Mouse (Mus musculus) CH12.LX (cell line): ENCODE measurements at regions not wholly inside any gene's neighbourhood (a gene's known extent, or its start where the extent isn't known, plus 50 kb on each side); places are given as distances from the start of the nearest gene placed in this dataset.

Experiments
- E2F4 ChIP-seq: IDR thresholded peaks from 2 replicates; pipeline ENCODE4 v1.6.1; 2011; ENCODE audit warnings: low read depth, low read length, improper control_type of control experiment; ENCODE audit not compliant: insufficient replicate concordance
- ELF1 ChIP-seq: IDR thresholded peaks from 2 replicates; pipeline ENCODE4 v1.6.1; 2014; ENCODE audit warnings: low read depth, mild to moderate bottlenecking, inconsistent platforms, low read length, improper control_type of control experiment
- EP300 ChIP-seq: IDR thresholded peaks from 2 replicates; pipeline ENCODE4 v1.6.1; 2011; ENCODE audit warnings: low read length, improper control_type of control experiment
- POLR2A ChIP-seq: IDR thresholded peaks from 2 replicates; pipeline ENCODE4 v1.6.1; 2011; ENCODE audit warnings: low read depth, mild to moderate bottlenecking, improper control_type of control experiment, low read length
- SMC3 ChIP-seq: IDR thresholded peaks from 2 replicates; pipeline ENCODE4 v1.6.1; 2011; ENCODE audit warnings: low read depth, low read length, improper control_type of control experiment

DNA sequence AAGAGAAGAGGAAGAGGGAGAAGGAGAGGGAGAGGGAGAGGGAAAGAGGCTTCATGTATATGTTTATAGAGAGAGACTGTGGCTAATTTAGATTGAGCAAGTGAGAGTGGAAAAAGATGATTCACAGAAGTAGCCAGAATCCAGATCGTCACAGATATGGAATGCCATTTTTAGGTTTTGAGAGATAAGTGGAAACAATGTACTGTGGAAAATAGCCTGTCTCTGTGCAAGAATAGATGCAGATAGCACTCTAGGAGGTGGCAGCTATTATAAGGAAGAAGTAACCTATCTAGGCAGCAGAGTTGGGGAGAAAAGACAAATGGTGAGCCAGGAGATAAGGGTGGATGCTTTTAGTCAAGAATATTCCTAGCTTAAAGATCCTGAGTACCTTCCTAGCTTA lies 536.5 kb downstream of the Otol1 start:
- TF ChIP-seq POLR2A (no peak), SMC3 (no peak), EP300 (no peak), ELF1 (no peak), E2F4 (no peak)
